Mouse (Mus musculus) liver, adult 2 months (tissue): Measurements from ENCODE around the gene Serinc5.

ENCODE experiments used
- CTCF ChIP-seq: fragments of 200-500 bp; IDR thresholded peaks from 2 replicates; pipeline ENCODE4 v1.5.1; 2011; ENCODE audit warnings: low read depth, low read length, control low read depth
- POLR2A ChIP-seq: fragments of 200-500 bp; IDR thresholded peaks from 2 replicates; pipeline ENCODE4 v1.6.1; 2011; ENCODE audit warnings: low read length, control low read depth; ENCODE audit not compliant: insufficient read depth; ENCODE audit errors: extremely low read depth

DNA sequence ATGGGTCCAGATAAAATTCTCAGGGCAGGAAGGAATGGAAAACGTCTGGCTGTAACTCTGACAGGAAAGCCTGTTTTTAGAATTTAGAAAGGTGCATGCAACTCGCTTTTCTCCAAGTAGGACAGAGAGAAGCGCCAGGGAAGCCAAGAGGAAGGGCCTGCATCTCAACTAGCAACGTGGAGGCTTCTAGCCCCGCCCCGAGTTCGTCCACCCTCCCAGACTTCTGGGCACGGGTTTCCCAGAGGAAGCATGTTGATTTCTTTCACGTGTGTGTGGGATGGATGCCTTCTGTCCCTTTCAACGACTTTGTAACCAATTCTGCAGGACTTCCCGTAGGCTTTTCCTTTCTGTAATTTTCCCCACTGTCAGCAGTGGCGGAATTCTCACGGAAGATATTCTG is 118.9 kb downstream of the Serinc5 start:
- TF ChIP-seq CTCF (no peak), POLR2A (no peak)
